Mouse (Mus musculus): ENCODE data around the gene Jarid2.

DNA sequence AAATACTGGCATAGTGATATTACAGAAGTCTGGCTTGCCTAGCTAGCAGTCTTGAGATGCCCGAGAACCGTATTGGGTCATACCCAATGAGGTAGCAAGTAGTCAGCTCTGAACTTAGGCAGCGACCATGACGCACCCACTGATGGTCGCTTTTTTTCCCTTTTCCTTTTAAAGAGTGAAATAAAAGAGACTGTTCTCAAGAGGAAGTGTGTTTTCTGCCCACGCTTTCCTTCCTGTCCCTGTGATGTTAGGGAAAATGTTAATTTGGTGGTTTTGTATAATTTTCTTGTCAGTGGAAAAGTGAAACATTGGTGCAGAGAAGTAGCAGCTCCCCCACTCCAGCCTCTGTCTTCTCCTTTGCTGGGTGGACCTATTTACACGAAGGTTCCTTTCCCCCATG, 70.8 kb downstream of the Jarid2 start:
- TF ChIP-seq CHD2 (IDR thresholded peaks at IDR 0.05; ENCODE audit: low read depth, low read length) = no peak
- TF ChIP-seq ZC3H11A (IDR thresholded peaks at IDR 0.05; ENCODE audit: borderline replicate concordance, low read depth, low read length) = no peak
- no peak for TF ChIP-seq HCFC1 (IDR thresholded peaks at IDR 0.05; ENCODE audit: borderline replicate concordance, insufficient read depth, low read length)

All from ES-E14 (cell line).